Mouse (Mus musculus): ENCODE measurements around the gene Erg. TPM values are rescaled to one million over a fixed set of nuclear protein-coding genes. Genes with fewer than 3 reads are reported as not detected.

Gene Erg
- polyA plus RNA-seq, 1 experiment from 2014 or later, result 1.8 TPM

- Histone ChIP-seq H3K9me3 (replicated peaks) (no peaks in the 10 kb centered on the region), H3K4me3 (replicated peaks) (peak overlapping the region; percentile 36), H3K4me1 (replicated peaks) (no peaks in the 10 kb centered on the region), H3K4me2 (no peak overlapping the region), H3K27me3 (peaks cover 41% of the 10 kb centered on the region), H3K9ac (no peak overlapping the region), H3K27ac (replicated peaks) (0 out of 2 replicates have a peak overlapping the region, but pooled peaks have one; percentile 14), H3K36me3 (replicated peaks) (no peaks in the 10 kb centered on the region)
- no peak for ATAC-seq (ENCODE audit: insufficient read depth)
- 11% methylated on average over 17 of the region's 17 CpGs for WGBS (ENCODE audit: insufficient replicate concordance)
Measured at GRCm38 (mm10) chr16:95458590-95459324, 127.6 kb downstream of the Erg start.

- Histone ChIP-seq H3K9ac (no peak overlapping the region), H3K27ac (replicated peaks) (no peak overlapping the region), H3K9me3 (replicated peaks) (no peaks in the 10 kb centered on the region), H3K4me2 (0 out of 2 replicates have a peak overlapping the region, but pooled peaks have one; percentile 10), H3K36me3 (replicated peaks) (no peaks in the 10 kb centered on the region), H3K4me1 (replicated peaks) (no peaks in the 10 kb centered on the region), H3K4me3 (replicated peaks) (peak overlapping the region; percentile 36), H3K27me3 (peaks cover 41% of the 10 kb centered on the region)
- ATAC-seq (ENCODE audit: insufficient read depth), result no peak
- WGBS (ENCODE audit: insufficient replicate concordance), result 20% methylated on average over 3 of the region's 3 CpGs
Measured at GRCm38 (mm10) chr16:95457006-95457405, 129.4 kb downstream of the Erg start.

GRCm38 (mm10) chr16:95455896-95456295, 130.5 kb downstream of the Erg start:
- H3K9ac ChIP-seq, result no peak overlapping the region
- ATAC-seq (ENCODE audit: insufficient read depth), result no peak
- H3K27ac ChIP-seq (replicated peaks), result no peak overlapping the region
- no peaks in the 10 kb centered on the region for H3K4me1 ChIP-seq (replicated peaks)
- 31% methylated on average over 8 of the region's 8 CpGs for WGBS (ENCODE audit: insufficient replicate concordance)
- peaks cover 41% of the 10 kb centered on the region for H3K27me3 ChIP-seq
- H3K4me3 ChIP-seq (replicated peaks), result peak overlapping the region; percentile 10; the same call in 1 of the 2 replicates
- peak overlapping the region; percentile 28 for H3K4me2 ChIP-seq
- no peaks in the 10 kb centered on the region for H3K36me3 ChIP-seq (replicated peaks)
- H3K9me3 ChIP-seq (replicated peaks), result no peaks in the 10 kb centered on the region

GRCm38 (mm10) chr16:95455461-95455860, 130.9 kb downstream of the Erg start:
- peak overlapping the region; percentile 28 for H3K4me2 ChIP-seq
- peaks cover 38% of the 10 kb centered on the region for H3K27me3 ChIP-seq
- no peaks in the 10 kb centered on the region for H3K4me1 ChIP-seq (replicated peaks)
- no peak for ATAC-seq (ENCODE audit: insufficient read depth)
- H3K4me3 ChIP-seq (replicated peaks), result peak overlapping the region; percentile 10; the same call in 1 of the 2 replicates
- 47% methylated on average over 5 of the region's 5 CpGs for WGBS (ENCODE audit: insufficient replicate concordance)
- no peak overlapping the region for H3K27ac ChIP-seq (replicated peaks)
- no peak overlapping the region for H3K9ac ChIP-seq
- no peaks in the 10 kb centered on the region for H3K36me3 ChIP-seq (replicated peaks)
- no peaks in the 10 kb centered on the region for H3K9me3 ChIP-seq (replicated peaks)

GRCm38 (mm10) chr16:95452411-95452810, 134.0 kb downstream of the Erg start:
- Histone ChIP-seq H3K27me3 (peaks cover 10% of the 10 kb centered on the region), H3K36me3 (replicated peaks) (no peaks in the 10 kb centered on the region), H3K9ac (no peak overlapping the region), H3K27ac (replicated peaks) (peak overlapping the region; percentile 29; the same call in 1 of the 2 replicates), H3K4me2 (no peak overlapping the region), H3K9me3 (replicated peaks) (no peaks in the 10 kb centered on the region), H3K4me1 (replicated peaks) (0 out of 2 replicates have a peak, but pooled peaks cover 4% of the 10 kb centered on the region), H3K4me3 (replicated peaks) (no peak overlapping the region)
- ATAC-seq (ENCODE audit: insufficient read depth), result no peak
- 38% methylated on average over 8 of the region's 8 CpGs for WGBS (ENCODE audit: insufficient replicate concordance)

- Histone ChIP-seq H3K27me3 (no peaks in the 10 kb centered on the region), H3K4me2 (no peak overlapping the region), H3K4me1 (replicated peaks) (0 out of 2 replicates have a peak, but pooled peaks cover 4% of the 10 kb centered on the region), H3K9ac (no peak overlapping the region), H3K4me3 (replicated peaks) (no peak overlapping the region), H3K36me3 (replicated peaks) (no peaks in the 10 kb centered on the region), H3K27ac (replicated peaks) (0 out of 2 replicates have a peak overlapping the region, but pooled peaks have one; percentile 19), H3K9me3 (replicated peaks) (no peaks in the 10 kb centered on the region)
- no peak for ATAC-seq (ENCODE audit: insufficient read depth)
- 6% methylated on average over 5 of the region's 5 CpGs for WGBS (ENCODE audit: insufficient replicate concordance)
Measured at GRCm38 (mm10) chr16:95449361-95449725, 137.1 kb downstream of the Erg start.

GRCm38 (mm10) chr16:95448643-95449360, 137.6 kb downstream of the Erg start:
- WGBS (ENCODE audit: insufficient replicate concordance), result 33% methylated on average over 9 of the region's 9 CpGs
- Histone ChIP-seq H3K9me3 (replicated peaks) (no peaks in the 10 kb centered on the region), H3K27ac (replicated peaks) (no peak overlapping the region), H3K4me3 (replicated peaks) (no peak overlapping the region), H3K9ac (no peak overlapping the region), H3K36me3 (replicated peaks) (no peaks in the 10 kb centered on the region), H3K27me3 (no peaks in the 10 kb centered on the region), H3K4me1 (replicated peaks) (0 out of 2 replicates have a peak, but pooled peaks cover 4% of the 10 kb centered on the region), H3K4me2 (no peak overlapping the region)
- no peak for ATAC-seq (ENCODE audit: insufficient read depth)

GRCm38 (mm10) chr16:95447896-95448295, 138.5 kb downstream of the Erg start:
- 36% methylated on average over 4 of the region's 4 CpGs for WGBS (ENCODE audit: insufficient replicate concordance)
- ATAC-seq (ENCODE audit: insufficient read depth), result no peak
- no peak overlapping the region for H3K4me2 ChIP-seq
- no peaks in the 10 kb centered on the region for H3K9me3 ChIP-seq (replicated peaks)
- 0 out of 2 replicates have a peak, but pooled peaks cover 4% of the 10 kb centered on the region for H3K4me1 ChIP-seq (replicated peaks)
- H3K4me3 ChIP-seq (replicated peaks), result no peak overlapping the region
- no peaks in the 10 kb centered on the region for H3K27me3 ChIP-seq
- no peak overlapping the region for H3K9ac ChIP-seq
- no peak overlapping the region for H3K27ac ChIP-seq (replicated peaks)
- H3K36me3 ChIP-seq (replicated peaks), result no peaks in the 10 kb centered on the region

GRCm38 (mm10) chr16:95446368-95446767, 140.0 kb downstream of the Erg start:
- no peaks in the 10 kb centered on the region for H3K9me3 ChIP-seq (replicated peaks)
- 0 out of 2 replicates have a peak, but pooled peaks cover 4% of the 10 kb centered on the region for H3K4me1 ChIP-seq (replicated peaks)
- 20% methylated on average over 2 of the region's 2 CpGs for WGBS (ENCODE audit: insufficient replicate concordance)
- no peaks in the 10 kb centered on the region for H3K36me3 ChIP-seq (replicated peaks)
- H3K27me3 ChIP-seq, result no peaks in the 10 kb centered on the region
- no peak for ATAC-seq (ENCODE audit: insufficient read depth)
- no peak overlapping the region for H3K4me2 ChIP-seq
- H3K27ac ChIP-seq (replicated peaks), result no peak overlapping the region
- H3K9ac ChIP-seq, result no peak overlapping the region
- no peak overlapping the region for H3K4me3 ChIP-seq (replicated peaks)

GRCm38 (mm10) chr16:95442023-95442422, 144.4 kb downstream of the Erg start:
- Histone ChIP-seq H3K36me3 (replicated peaks) (no peaks in the 10 kb centered on the region), H3K4me1 (replicated peaks) (peaks cover 30% of the 10 kb centered on the region), H3K27me3 (peaks cover 8% of the 10 kb centered on the region; the same call in 1 of the 2 replicates), H3K4me3 (replicated peaks) (no peak overlapping the region), H3K4me2 (no peak overlapping the region), H3K27ac (replicated peaks) (no peak overlapping the region), H3K9me3 (replicated peaks) (no peaks in the 10 kb centered on the region), H3K9ac (no peak overlapping the region)
- ATAC-seq (ENCODE audit: insufficient read depth), result no peak
- 45% methylated on average over 4 of the region's 4 CpGs for WGBS (ENCODE audit: insufficient replicate concordance)

GRCm38 (mm10) chr16:95441179-95441578, 145.2 kb downstream of the Erg start:
- Histone ChIP-seq H3K4me2 (no peak overlapping the region), H3K4me1 (replicated peaks) (peaks cover 35% of the 10 kb centered on the region), H3K36me3 (replicated peaks) (no peaks in the 10 kb centered on the region), H3K27me3 (peaks cover 8% of the 10 kb centered on the region; the same call in 1 of the 2 replicates), H3K9ac (no peak overlapping the region), H3K9me3 (replicated peaks) (no peaks in the 10 kb centered on the region), H3K27ac (replicated peaks) (no peak overlapping the region), H3K4me3 (replicated peaks) (no peak overlapping the region)
- WGBS (ENCODE audit: insufficient replicate concordance), result 21% methylated on average over 7 of the region's 7 CpGs
- ATAC-seq (ENCODE audit: insufficient read depth), result no peak
